Mouse (Mus musculus) E14TG2a.4 (cell line): Measurements from ENCODE around the gene Calcoco1.

Experiments used
- H3K27me3 ChIP-seq: 2 replicates; pipeline ENCODE4 v1.6.1; 2014; ENCODE audit warnings: low read length, control low read depth; ENCODE audit not compliant: insufficient read depth
- H3K36me3 ChIP-seq: 2 replicates; pipeline ENCODE4 v1.6.1; 2014; ENCODE audit warnings: low read length, control low read depth; ENCODE audit not compliant: insufficient read depth
- H3K4me1 ChIP-seq: replicated peaks from 2 replicates; pipeline ENCODE4 v1.6.1; 2014; ENCODE audit warnings: low read depth, low read length, control low read depth
- H3K4me3 ChIP-seq: replicated peaks from 2 replicates; pipeline ENCODE4 v1.5.1; 2014; ENCODE audit warnings: mild to moderate bottlenecking, low read length
- H3K9me3 ChIP-seq: 2 replicates; pipeline ENCODE4 v1.6.1; 2014; ENCODE audit warnings: low read length, control low read depth
- CTCF ChIP-seq: conservative IDR thresholded peaks from 2 replicates; pipeline ENCODE4 v1.5.1; 2014; ENCODE audit warnings: low read length
- NANOG ChIP-seq: IDR thresholded peaks from 2 replicates; pipeline ENCODE4 v1.6.1; 2014; ENCODE audit warnings: borderline replicate concordance, low read length, mixed read lengths
- POU5F1 ChIP-seq: IDR thresholded peaks from 2 replicates; pipeline ENCODE4 v1.6.1; 2014; ENCODE audit warnings: low read length, borderline replicate concordance

Gene Calcoco1

DNA sequence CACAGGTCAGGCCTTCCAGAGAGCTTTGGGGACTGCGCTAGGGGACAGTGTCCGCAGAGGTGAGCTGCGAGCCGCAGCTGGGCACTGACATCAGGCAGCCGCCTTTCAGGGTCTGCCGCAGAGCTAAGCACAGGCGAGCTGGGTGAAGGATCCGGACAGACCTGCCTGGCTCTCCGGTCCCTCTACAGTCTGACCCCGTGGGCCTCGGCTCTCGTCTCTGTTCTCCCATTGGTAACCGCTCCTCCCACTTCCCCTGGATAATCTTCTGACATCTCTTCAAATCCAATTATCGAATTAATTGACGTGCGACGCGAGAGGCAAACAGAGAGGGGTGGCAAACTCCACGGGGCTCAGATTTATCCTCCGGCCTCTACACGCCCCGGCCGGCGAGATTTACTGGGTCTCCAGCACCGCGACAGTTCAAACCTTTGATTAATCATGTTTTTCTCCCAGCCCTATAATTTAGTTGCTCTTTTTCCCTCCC lies 29.6 kb downstream of the Calcoco1 start:
- Histone ChIP-seq H3K36me3 (no peaks in the 10 kb centered on the region), H3K4me3 (peak overlapping the region; percentile 78), H3K27me3 (peaks cover 81% of the 10 kb centered on the region), H3K4me1 (peaks cover 31% of the 10 kb centered on the region), H3K9me3 (no peaks in the 10 kb centered on the region)
- TF ChIP-seq CTCF = no peak
- no peak for TF ChIP-seq POU5F1
- TF ChIP-seq NANOG = no peak

DNA sequence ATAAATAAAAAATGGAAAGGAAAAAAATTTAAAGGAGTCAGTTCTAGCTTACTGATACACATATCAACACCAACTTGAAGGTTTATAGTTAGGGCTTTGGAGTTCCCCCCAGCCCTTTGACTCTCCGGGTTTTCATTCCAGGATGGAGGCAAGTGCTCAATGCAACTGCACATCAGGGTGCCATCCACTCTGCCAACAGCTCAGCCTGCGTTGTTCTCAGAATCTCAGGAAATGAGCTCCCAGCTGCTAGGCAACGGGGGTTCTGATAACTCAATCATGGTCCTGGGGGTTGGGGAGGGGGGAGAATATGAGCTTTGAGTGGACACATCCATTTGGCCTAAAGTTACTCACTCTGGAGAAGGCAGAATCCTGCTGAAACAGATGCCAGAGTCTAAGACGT lies 36.2 kb downstream of the Calcoco1 start:
- no peak overlapping the region for H3K4me3 ChIP-seq
- no peak for TF ChIP-seq NANOG
- TF ChIP-seq POU5F1 = no peak
- no peak for TF ChIP-seq CTCF

DNA sequence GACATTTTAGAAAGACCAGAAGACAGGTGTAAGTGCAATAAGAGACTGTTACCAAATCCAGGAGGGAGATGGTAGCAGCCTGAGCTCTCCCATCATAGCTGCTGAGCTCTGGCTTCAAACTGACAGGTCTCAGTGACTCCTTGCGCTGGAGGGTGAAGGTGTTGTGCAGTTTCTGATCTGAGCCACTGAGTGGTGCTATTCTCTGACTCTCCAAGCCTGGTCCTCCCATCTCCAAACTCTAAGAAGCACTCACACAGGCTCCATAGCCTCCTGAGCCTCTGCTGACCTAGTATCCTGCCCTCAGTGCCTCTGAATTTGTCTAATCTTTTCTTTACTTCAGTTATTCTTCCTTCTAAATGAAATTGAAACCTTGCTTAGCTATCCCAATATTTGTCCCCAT lies 38.3 kb downstream of the Calcoco1 start:
- Histone ChIP-seq H3K4me3 (no peak overlapping the region), H3K36me3 (no peaks in the 10 kb centered on the region), H3K9me3 (no peaks in the 10 kb centered on the region), H3K4me1 (peaks cover 4% of the 10 kb centered on the region; the same call in 1 of the 2 replicates), H3K27me3 (peaks cover 29% of the 10 kb centered on the region)
- peak; percentile 42 for TF ChIP-seq CTCF
- no peak for TF ChIP-seq NANOG

More for the DNA sequence above, 36.2 kb downstream of the Calcoco1 start:
- H3K27me3 ChIP-seq = peaks cover 44% of the 10 kb centered on the region
- no peaks in the 10 kb centered on the region for H3K9me3 ChIP-seq
- peaks cover 4% of the 10 kb centered on the region; the same call in 1 of the 2 replicates for H3K4me1 ChIP-seq
- no peaks in the 10 kb centered on the region for H3K36me3 ChIP-seq

DNA sequence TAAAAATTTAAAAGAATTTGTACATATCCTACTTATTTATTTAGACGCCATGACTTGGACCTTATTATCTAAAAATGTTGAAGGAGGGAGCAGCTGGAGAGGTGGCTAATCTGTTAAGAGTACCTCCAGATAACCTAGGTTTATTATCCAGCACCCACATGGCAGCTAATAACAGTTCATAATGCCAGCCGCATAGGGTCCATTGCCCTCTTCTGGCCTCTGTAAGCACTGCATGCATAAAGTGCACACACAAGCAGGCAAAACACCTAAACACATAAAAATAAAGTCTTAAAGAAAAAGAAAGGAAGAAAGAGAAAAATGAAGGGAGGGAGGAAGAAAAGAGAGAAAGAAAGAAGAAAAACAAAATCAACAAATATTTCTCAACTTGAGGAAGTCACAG lies 45.6 kb downstream of the Calcoco1 start:
- Histone ChIP-seq H3K4me1 (peaks cover 39% of the 10 kb centered on the region), H3K36me3 (no peaks in the 10 kb centered on the region), H3K4me3 (no peak overlapping the region), H3K9me3 (no peaks in the 10 kb centered on the region), H3K27me3 (no peaks in the 10 kb centered on the region)
- TF ChIP-seq CTCF (peak; percentile 73), NANOG (no peak)

DNA sequence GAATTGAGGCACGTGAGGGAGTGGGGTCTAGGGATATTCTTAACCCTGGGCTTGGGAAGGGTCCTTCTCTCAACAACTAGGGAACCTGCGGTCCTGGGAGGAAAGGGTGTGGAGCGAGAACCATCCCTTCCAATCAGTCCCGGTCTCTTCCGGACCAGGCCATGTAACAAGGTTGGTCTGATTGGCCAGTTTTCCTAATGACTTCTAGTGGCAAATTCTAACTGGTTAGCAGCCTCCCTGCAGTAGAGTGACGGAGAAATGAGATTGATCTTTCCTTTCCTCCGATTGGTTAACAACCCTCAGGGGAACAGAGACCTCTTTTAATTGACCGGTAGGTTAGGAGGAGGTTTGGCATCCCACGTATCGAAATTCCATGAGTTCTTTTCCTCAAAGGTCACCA lies 48.4 kb downstream of the Calcoco1 start:
- H3K4me3 ChIP-seq = peak overlapping the region; percentile 81
- H3K27me3 ChIP-seq = no peaks in the 10 kb centered on the region
- H3K4me1 ChIP-seq = peaks cover 54% of the 10 kb centered on the region
- H3K9me3 ChIP-seq = no peaks in the 10 kb centered on the region
- TF ChIP-seq NANOG (peak; percentile 53), POU5F1 (no peak)
- peaks cover 12% of the 10 kb centered on the region for H3K36me3 ChIP-seq

DNA sequence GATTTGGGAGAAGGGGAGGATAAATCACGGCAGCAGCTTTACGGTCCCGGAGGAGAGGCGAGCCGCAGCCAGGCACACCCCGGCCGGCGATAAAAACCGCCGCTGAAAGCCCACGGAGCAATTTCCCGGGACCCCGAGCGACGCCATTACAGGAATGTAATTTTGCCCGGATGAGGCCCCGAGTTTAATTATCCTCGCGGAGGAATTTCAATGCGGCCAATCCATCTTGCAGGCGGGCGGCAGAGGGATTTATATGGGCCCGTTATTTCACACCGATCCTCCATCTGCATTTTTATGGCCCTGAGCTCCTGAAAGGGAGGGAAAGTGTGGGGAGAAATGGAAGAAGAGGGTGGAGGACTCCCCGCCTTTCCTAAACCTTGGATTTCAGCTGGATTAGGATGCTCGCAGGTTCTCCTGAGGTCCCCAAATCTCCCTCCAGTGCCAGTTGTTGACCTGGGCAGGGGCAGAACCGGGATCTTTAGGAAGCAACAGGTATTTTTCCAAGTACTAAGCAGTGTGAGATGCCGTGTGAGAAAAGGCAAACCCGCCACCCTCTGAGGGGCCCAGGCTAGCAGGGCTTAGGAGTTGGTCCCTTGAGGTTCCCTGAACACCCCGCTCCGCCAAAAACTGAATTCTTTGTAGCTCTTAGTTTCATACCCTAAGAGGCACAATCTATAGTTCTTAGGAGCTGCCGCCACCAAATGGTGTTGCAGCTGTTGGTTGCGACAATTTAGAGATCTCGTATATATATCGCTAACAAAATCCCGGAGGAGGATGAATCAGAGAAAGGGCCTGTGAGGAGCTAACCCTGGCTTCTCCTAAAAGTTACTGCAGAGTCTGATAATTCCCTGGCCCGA lies 49.5 kb downstream of the Calcoco1 start, which contains the start of gene Atp5g2:
TSS of gene Atp5g2 (minus strand) at position 138 of the 857 bp plus-strand sequence.
- peak within 1 kb of the TSS; percentile 81 for H3K4me3 ChIP-seq
- peaks cover 65% of the 10 kb centered on the region for H3K4me1 ChIP-seq
- H3K9me3 ChIP-seq = no peaks in the 10 kb centered on the region
- TF ChIP-seq CTCF (no peak), NANOG (no peak), POU5F1 (no peak)
- H3K36me3 ChIP-seq = peaks cover 23% of the 10 kb centered on the region
- H3K27me3 ChIP-seq = no peaks in the 10 kb centered on the region

DNA sequence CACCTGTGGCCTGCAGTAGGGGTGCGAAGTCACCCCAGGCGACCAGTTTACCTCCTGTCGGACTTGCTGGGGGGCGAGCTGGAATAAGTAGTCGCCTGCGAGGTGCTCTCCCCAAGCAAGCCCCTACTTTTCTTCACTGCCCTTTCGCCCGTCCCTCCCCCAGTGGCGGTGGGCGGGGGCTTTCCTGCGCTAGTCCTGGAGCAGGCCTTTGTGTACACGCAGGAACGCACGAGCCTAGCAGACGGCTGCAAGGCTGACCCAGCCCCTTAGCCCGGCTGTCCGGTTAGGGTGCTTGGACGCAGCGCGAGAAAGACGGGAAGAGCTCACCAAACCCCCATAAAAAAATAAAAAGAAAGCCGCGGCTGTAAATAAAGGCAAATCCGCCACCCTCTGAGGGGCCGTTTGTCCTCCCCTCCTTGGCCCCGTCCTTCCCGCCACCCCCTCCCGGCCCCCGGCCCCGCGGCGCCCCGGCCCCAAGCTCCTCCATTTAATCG lies 50.2 kb downstream of the Calcoco1 start:
- TF ChIP-seq POU5F1 = no peak
- no peak for TF ChIP-seq NANOG
- TF ChIP-seq CTCF = no peak
- H3K4me3 ChIP-seq = peak overlapping the region; percentile 81
- no peaks in the 10 kb centered on the region for H3K9me3 ChIP-seq
- H3K4me1 ChIP-seq = peaks cover 72% of the 10 kb centered on the region
- H3K36me3 ChIP-seq = peaks cover 30% of the 10 kb centered on the region
- no peaks in the 10 kb centered on the region for H3K27me3 ChIP-seq

DNA sequence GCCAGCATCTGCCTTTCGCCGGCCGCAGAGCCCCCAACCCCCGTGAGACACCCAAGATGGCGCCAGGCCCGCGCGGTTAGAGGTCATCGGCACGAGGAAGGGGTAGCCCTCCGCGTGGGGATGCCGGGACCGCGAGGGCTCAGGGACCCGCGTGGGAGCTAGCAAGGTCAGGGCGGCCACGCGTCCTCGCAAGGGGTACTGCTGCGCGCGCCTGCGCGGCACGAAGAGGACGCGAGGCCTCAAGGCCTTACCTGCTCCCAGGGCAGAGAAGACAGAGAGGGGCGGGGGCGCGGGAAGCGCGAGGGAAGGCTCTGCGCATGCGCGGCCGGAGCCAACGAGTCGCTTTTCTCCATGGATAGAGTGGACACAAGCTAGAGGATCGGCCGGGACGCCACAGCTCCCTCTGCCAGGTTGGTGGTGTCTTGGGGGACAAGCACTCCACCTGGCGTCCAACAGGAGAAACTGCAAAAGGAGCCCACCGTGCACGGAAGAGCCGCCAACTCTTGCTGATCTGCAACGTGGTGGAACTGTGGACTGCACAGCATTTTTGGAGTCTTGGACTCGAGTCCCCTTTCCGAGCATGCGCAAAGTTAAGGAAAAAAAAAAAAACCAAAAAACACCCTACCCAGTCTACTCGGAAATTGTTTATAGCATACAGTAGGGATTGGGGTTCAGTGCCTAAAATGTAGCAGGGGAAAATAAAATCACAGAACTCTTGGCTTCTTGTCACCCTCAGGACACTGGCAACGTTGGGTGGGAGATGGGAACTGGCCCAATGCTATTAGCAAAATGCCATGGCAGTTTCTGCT lies 51.0 kb downstream of the Calcoco1 start:
- no peaks in the 10 kb centered on the region for H3K27me3 ChIP-seq
- TF ChIP-seq CTCF = peak; percentile 94
- TF ChIP-seq NANOG = no peak
- peaks cover 76% of the 10 kb centered on the region for H3K4me1 ChIP-seq
- peaks cover 38% of the 10 kb centered on the region for H3K36me3 ChIP-seq
- no peaks in the 10 kb centered on the region for H3K9me3 ChIP-seq
- H3K4me3 ChIP-seq = peak overlapping the region; percentile 91

DNA sequence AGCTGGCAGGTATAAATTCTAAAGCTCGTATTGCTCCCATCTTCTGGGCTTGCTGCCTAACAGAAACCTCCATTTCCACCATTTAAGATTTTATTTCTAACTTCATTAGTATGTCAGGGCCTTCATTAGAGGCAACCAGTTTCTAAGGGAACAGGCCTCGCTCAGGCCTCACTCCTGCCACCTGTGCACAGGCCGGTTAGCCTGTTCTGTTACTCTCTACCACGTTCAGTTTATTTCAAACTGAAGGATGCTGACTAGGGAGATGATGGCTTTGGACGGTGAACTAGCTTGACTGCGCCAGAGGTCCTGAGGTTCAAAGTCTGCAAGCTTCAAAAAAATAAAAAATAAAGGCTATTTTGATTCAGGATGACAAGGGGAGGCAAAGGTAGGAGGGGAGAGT lies 51.7 kb downstream of the Calcoco1 start:
- peaks cover 78% of the 10 kb centered on the region for H3K4me1 ChIP-seq
- H3K27me3 ChIP-seq = no peaks in the 10 kb centered on the region
- TF ChIP-seq CTCF (no peak), NANOG (no peak), POU5F1 (no peak)
- H3K9me3 ChIP-seq = no peaks in the 10 kb centered on the region
- H3K4me3 ChIP-seq = peak overlapping the region; percentile 91
- peaks cover 45% of the 10 kb centered on the region for H3K36me3 ChIP-seq
